Mouse (Mus musculus): ENCODE results near the gene Ints1.
"Not testable (repeated sequence)": the region's sequence is repeated elsewhere in the genome, so short reads cannot be mapped to it uniquely, and the experiment has no call there.

Ints1 gene

GRCm38 (mm10) chr5:139758096-139758495 lies 17.4 kb downstream of the Ints1 start:
- in situ Hi-C loops (cut with MboI, MseI), result no loop called here

DNA sequence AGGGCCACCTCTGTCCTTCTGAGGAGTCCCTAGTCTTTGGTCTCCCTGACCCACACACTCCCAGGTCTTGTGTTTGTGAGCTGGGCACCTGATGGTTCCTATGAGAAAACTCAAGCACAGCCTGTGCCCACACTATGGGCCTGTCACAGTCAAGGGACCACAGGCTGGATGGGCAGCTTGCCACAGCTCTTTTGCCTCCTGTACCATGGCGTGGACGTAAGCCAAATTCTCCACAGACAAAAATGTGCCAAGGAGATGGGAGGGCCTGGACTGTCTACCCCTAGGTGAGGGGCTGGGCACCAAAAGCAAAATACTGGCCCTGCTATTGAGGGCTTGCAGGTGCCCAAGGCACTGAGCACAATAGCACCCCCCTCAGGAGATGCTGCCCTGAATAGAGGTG lies 18.9 kb downstream of the Ints1 start:
- in situ Hi-C loops (cut with MboI, MseI), result no loop called here

DNA sequence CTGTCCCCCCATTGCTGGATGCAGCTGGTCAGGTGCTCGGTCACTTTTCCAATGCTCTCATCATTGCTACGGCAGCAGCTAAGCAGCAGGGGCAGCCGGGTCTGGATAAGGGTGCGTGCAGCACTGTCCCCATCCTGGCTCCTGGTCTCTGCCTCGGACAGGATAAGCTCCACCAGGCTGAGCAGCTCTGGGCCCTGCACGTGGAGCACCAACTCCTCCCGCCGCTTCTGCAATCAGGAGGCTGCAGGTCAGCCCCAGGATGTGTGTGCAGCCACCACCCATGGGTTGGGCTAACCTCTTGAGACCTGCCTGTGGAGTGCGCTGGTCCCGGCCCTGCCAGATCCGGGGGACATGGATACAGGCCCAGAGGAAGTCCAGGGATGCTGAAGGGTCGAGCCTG lies 19.3 kb downstream of the Ints1 start:
- in situ Hi-C loops (cut with MboI, MseI), result no loop called here

GRCm38 (mm10) chr5:139754753-139755152 lies 20.7 kb downstream of the Ints1 start:
- in situ Hi-C loops (cut with MboI, MseI), result no loop called here

- in situ Hi-C loops (cut with MboI, MseI), result no loop called here
Observed at GRCm38 (mm10) chr5:139750535-139750934, 24.9 kb downstream of the Ints1 start.

DNA sequence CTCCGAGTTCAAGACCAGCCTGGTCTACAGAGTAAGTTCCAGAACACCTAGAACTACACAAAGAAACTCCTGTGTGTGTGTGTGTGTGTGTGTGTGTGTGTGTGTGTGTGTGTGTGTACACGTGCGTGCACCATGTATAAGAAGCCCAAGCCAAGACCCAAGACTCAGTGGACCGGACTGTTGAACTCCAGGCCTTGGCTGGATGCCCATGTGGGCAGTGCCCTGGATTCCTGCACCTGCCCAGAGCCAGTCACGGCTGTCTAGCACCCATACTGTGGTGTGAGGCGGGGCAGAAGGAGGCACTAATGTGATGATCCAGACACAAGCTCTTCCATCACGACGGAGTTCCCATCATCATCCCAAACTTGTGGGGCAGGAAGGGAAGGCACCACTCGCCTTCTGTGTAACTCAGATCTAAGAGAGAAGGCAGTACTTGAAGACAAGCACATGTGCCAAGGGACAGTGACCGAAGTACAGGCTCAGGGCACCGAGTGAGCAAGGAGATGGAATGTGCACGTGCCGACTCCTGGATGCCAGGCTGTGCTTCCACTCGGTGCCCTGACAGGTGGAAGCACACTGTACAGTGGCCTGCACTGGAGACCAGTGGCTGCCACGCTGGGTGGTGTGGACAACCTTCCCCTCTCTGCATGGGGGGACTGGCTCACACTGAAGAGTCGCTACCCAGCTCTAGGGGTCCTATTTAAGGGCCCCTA lies 25.9 kb downstream of the Ints1 start:
- in situ Hi-C loops (cut with MboI, MseI), result no loop called here

DNA sequence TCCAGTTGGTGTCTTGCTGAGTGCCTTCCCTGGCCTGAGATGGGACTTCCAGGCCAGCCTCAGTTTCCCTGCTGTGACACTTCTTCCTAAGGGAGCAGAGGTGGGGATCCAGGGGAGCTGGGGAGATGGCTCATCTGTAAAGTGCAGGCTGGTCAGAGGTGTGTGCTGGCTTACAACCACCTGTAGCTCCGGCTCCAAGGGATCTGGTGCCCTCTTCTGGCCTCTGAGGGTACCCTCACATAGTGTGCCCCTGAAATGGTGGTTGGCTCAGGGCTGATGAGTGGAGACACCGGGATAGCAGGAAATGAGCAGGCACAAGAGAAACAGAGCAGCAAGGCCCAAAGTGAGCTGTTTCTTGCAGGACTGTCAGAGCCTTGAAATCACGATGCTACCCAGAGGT lies 29.7 kb downstream of the Ints1 start:
- in situ Hi-C loops (cut with MboI, MseI), result no loop called here

DNA sequence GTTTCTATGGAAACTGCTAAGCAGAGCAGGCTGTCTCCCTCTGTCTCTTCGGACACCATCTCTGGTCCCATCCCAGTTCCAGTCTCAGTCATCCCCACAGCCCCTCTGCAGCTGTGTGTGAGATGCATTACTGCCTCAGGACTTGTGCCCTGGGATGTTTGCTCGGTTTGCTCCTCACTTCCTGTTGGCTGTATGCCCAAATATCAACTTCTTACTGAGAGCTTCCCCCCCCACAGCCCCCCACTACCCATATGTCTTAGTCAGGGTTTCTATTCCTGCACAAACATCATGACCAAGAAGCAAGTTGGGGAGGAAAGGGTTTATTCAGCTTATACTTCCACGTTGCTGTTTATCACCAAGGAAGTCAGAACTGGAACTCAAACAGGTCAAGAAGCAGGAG lies 32.8 kb downstream of the Ints1 start:
- in situ Hi-C loops (cut with MboI, MseI), result not testable (repeated sequence)

DNA sequence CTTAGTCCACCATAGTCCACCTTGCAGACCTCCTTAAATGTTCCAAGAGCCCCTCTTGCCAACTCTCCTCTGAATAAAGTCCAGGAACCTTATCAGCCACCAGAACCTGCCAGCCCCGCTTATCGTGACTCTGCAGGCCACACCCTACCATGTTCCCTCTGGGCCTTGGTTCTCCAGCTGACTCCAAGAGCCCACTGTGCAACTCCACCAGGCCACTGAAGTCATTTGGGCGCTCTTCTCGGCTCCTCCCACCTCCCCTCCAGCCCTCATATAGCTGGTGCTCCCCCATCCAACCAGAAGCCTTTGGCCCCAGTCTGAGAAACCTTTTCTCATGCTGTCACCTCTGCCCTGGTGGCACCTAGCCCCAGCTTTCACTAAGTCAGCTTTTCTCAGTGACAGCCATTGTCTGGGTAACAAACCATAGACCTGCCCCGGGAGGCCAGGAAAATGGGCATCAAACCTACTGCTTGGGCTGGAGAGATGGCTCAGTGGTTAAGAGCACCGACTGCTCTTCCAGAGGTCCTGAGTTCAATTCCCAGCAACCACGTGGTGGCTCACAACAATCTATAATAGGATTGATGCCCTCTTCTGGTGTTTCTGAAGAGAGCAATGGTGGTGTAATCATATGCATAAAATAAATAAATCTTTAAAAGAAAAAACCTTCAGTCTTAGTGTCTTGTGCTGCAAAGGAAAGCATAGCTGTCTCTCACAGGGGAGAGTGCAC lies 36.7 kb downstream of the Ints1 start:
- in situ Hi-C loops (cut with MboI, MseI), result no loop called here

DNA sequence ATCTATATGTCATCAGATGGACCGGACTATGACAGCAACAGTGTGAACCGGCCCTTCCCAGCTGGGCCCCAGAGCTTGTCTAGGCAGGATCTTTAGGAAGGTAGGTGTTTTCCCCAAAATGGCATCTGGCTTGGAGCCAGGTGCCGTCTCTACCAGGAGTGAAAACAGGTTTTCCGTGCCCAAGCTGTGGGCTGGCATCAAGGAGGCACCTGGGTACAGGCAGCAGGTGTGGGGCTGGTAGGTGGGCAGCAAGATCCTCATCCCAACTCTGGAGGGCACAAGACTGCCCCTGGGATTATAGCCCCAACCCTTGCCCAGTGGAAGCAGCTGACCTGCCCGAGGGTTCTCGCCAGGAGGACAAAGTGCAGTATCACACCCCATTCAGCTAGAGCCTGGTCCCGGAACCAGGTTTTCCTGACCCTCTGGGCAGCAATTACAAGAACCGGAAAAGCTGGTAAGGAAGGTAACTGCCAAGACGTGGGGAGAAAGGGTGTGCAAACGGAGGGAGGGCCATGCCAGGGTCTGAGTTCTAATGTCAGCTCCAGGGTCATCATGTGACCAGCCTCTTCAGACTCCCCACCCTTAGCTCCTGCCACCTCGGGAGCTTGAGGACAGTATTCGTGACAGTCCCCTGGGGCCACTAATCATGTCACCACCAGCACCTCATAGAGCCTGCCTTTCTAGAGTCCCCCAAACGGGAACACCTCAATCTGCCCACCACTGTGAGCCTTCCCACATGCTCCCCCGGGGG lies 37.5 kb downstream of the Ints1 start:
- in situ Hi-C loops (cut with MboI, MseI), result no loop called here

DNA sequence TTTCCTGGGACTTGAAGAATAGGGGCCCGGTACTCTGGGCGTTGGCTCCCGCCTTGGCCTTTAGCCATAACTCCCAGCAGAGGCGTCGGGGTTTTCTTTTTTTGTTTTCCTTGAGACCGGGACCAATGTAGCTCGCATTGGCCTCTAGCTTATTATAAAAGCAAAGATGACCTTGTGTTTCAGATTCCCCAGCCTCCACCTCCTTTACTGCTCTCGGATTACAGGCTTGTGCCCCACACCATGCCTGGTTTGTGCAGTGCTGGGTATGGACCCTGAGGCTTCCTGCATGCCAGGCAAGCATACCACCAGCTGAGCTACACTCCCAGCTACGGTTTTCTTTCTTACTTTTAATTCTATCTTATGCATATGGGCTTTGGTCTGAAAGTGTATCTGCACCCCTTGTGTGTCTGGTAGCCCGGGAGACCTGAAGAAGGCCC lies 39.0 kb downstream of the Ints1 start:
- in situ Hi-C loops (cut with MboI, MseI), result no loop called here

GRCm38 (mm10) chr5:139735677-139736503 lies 39.6 kb downstream of the Ints1 start, which contains the start of gene Micall2:
Gene Micall2 (minus strand): TSS chr5:139736336.
- in situ Hi-C loops (cut with MboI, MseI), result no loop called here

DNA sequence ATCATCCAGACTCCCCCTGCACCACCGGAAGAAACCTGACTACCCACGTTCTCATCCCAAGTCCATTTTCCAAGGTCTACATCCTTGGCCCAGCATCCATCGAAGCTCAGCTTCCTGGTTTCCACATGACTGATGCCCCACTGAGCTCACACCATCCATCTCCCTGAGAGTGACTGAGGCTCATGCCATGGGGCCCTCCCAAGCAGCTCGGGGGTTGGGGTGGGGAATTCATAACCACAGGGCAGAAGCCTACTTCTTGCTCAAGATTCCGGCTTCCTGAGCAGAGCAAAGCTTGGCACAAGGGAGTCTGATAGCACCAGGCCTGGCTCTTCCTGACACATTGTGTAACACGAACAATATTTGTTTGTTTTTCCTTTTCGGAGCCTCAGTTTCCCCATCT lies 40.7 kb downstream of the Ints1 start:
- in situ Hi-C loops (cut with MboI, MseI), result no loop called here

DNA sequence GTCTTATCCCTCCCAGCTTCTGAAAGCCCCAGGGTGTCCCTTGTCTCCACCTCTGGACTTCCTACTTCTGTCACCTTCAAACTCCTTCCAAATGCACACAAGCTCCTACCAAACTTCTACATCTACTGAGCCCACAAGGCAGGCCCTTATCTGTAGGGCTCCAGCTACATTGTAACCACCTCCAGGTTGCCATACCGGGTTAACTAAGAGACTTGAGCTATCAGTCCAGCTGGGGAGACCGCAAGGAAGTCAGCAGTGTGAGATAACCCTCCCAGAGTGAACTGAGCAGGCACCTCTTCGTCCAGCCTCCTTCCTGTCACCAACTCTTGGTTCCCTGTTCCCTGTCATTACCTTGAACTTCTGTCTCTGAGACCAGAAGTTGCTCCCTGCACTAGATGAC lies 41.5 kb downstream of the Ints1 start:
- in situ Hi-C loops (cut with MboI, MseI), result no loop called here

DNA sequence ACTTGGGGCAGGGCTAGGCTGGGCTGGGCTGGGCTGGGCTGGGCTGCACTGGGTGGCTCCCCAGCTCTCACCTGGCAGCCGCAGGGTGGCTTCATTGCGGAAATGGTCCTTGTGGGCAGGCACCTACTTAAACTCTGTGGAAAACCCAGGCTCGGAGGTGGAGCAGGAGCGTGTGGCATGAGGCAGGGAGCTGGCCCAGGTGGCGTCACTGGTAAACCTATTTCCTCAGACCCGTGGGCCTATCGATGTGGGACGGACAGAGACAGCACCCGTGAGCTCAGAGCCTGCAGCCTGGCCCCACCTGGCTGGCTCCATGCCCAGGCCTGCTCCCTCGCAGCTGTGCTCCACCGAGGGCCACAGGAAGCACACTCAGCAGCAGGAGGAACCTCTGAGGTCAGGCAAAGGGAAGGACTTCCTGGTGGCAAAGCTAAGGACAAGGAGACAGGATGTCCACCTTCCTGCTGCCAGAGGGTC lies 42.8 kb downstream of the Ints1 start:
- in situ Hi-C loops (cut with MboI, MseI), result no loop called here

DNA sequence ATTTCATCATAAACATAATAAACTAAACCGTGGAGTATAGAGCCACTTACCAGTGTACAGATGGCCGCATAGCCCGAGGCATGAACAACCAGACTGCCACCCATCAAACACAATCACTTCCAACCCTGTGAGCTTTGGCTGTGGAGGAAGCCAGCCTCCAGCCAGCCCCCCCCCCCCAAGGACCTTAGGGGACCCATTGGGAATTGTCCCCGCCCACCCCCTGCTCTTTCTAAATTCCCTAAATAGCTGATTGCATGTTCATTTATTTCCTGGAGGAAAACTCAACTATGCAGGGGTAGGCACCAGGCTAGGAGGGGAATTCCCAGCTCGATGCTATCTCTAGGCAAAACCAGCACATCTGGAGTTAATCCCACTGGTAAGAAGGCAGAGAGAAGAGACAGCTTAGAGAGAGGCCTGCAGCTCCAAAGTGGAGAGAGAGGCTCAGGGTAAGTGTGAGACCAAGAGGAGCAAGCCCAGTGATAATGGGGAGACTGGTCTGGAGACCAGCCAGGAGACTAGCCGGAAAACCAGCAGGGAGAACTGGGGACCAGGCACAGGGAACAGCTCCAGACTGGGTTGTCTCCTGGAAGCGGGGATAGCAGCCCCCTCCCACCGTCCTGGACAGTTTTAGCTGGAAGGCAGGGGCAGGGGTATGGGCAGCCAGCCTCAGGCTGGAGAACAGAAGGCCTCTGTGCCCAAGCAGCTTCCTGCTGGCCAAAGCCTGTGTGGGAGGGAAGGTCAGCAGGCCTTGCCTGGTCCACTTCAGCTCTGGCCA lies 44.6 kb downstream of the Ints1 start:
- in situ Hi-C loops (cut with MboI, MseI), result no loop called here

- in situ Hi-C loops (cut with MboI, MseI), result no loop called here
Observed at GRCm38 (mm10) chr5:139727261-139727660, 48.2 kb downstream of the Ints1 start.

DNA sequence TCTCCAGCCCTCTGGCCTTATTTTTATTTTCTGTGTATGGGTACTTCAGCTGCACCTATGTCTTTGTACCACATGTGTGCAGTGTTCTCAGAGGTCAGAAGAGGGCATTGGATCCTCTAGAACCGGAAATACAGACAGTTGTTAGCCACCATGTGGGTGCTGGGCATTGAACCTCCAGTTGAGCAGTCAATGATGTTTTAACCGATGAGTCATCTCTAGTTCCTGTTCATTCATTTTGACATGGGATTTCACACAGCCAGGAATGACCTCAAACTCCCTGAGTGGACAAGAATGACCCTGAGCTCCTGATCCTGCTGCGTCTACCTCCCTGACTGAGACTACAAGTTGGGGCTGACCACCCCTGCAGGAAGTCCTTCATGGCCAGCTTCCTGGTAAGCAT lies 49.3 kb downstream of the Ints1 start:
- in situ Hi-C loops (cut with MboI, MseI), result no loop called here

DNA sequence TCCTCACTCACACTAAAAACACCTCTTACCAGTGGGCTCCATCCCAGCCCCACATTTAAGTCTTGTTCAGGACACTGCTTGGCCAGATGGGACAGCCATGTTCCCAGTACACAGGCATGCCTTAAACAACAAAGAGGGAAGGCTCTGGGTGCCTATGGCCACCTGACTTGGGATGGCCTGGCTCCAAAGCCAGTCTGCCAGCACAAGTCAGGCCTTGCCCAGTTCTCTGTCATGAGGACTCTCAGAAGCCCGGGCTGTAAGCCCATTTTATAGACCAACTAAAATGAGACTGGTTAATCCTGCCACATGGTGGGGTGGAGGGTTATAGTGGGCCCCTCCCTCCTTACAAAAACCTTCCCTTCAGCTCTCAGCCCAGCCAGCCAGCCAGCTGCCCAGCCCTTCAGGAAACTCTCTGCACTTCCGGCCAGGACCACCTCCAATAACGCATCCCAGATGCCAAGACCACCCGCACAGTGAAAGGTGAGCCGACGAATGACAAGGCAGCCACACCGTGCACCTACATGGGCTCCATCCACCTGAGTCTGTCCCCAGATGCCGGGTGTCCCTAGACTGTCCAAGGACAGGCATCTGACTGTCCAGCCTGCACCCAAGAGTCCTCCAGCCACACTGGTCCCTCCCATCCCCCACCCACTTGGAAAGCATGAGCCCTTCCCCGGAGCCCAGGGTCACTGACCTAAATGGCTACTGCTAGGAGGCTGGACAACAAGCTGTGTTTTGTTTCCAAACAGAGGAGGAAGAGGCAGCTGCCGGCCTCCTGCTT lies 50.9 kb downstream of the Ints1 start:
- in situ Hi-C loops (cut with MboI, MseI), result no loop called here

- in situ Hi-C loops (cut with MboI, MseI), result no loop called here
Observed at GRCm38 (mm10) chr5:139723113-139723512, 52.4 kb downstream of the Ints1 start.

Data from T-helper 1 cell (primary cell).